Mouse (Mus musculus): Measurements from ENCODE around the gene Shisa8. TPM values are rescaled to one million over a fixed set of nuclear protein-coding genes. Genes with fewer than 3 reads are reported as not detected.

The Shisa8 gene
- total RNA-seq, 1 experiment from 2014 or later: not detected

GRCm38 (mm10) chr15:82224602-82225215 is 12.1 kb upstream of the Shisa8 start:
- no peak for ATAC-seq (replicated peaks; ENCODE audit: insufficient number of reproducible peaks, low FRiP score, low TSS enrichment, poor library complexity, severe bottlenecking)

- ATAC-seq (replicated peaks; ENCODE audit: insufficient number of reproducible peaks, low FRiP score, low TSS enrichment, poor library complexity, severe bottlenecking): peak; percentile 41
Observed at GRCm38 (mm10) chr15:82223657-82224601, 11.3 kb upstream of the Shisa8 start, which contains the start of gene Tnfrsf13c. TSS of gene Tnfrsf13c (minus strand) at chr15:82224369.

GRCm38 (mm10) chr15:82223251-82223650 is 10.6 kb upstream of the Shisa8 start:
- ATAC-seq (replicated peaks; ENCODE audit: insufficient number of reproducible peaks, low FRiP score, low TSS enrichment, poor library complexity, severe bottlenecking): no peak

- no peak for ATAC-seq (replicated peaks; ENCODE audit: insufficient number of reproducible peaks, low FRiP score, low TSS enrichment, poor library complexity, severe bottlenecking)
Observed at GRCm38 (mm10) chr15:82221104-82221860, 8.7 kb upstream of the Shisa8 start.

GRCm38 (mm10) chr15:82220003-82220675 is 7.5 kb upstream of the Shisa8 start:
- no peak for ATAC-seq (replicated peaks; ENCODE audit: insufficient number of reproducible peaks, low FRiP score, low TSS enrichment, poor library complexity, severe bottlenecking)

- ATAC-seq (replicated peaks; ENCODE audit: insufficient number of reproducible peaks, low FRiP score, low TSS enrichment, poor library complexity, severe bottlenecking): peak; percentile 40; the same call in 1 of the 2 replicates
Observed at GRCm38 (mm10) chr15:82218778-82219666, 6.4 kb upstream of the Shisa8 start.

GRCm38 (mm10) chr15:82217980-82218379 is 5.4 kb upstream of the Shisa8 start:
- ATAC-seq (replicated peaks; ENCODE audit: insufficient number of reproducible peaks, low FRiP score, low TSS enrichment, poor library complexity, severe bottlenecking): no peak

- ATAC-seq (replicated peaks; ENCODE audit: insufficient number of reproducible peaks, low FRiP score, low TSS enrichment, poor library complexity, severe bottlenecking): no peak
Observed at GRCm38 (mm10) chr15:82217039-82217438, 4.4 kb upstream of the Shisa8 start.

GRCm38 (mm10) chr15:82216142-82216827 is 3.7 kb upstream of the Shisa8 start:
- ATAC-seq (replicated peaks; ENCODE audit: insufficient number of reproducible peaks, low FRiP score, low TSS enrichment, poor library complexity, severe bottlenecking): no peak

GRCm38 (mm10) chr15:82215332-82216046 is 2.9 kb upstream of the Shisa8 start:
- ATAC-seq (replicated peaks; ENCODE audit: insufficient number of reproducible peaks, low FRiP score, low TSS enrichment, poor library complexity, severe bottlenecking): no peak

DNA sequence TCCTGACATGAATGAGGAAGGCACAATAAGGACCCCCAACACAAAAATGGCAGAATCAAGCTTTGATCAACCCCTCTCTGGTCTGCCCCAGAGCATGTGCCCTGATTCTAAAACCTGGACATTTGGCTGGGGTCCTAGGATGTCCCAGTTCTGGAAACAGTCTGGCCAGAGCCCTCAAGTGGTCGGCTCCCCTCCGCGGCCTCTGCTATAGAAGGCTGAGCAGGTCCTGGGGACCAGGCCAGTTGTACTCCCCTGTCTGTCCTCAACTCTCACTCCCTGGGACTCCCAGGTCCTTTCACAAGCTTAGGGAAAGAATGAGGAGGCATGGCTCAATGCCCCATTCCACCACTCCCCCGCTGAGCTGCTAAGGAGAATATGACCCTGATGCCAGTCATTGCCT is 607 bp upstream of the Shisa8 start:
- ATAC-seq (replicated peaks; ENCODE audit: insufficient number of reproducible peaks, low FRiP score, low TSS enrichment, poor library complexity, severe bottlenecking): no peak

DNA sequence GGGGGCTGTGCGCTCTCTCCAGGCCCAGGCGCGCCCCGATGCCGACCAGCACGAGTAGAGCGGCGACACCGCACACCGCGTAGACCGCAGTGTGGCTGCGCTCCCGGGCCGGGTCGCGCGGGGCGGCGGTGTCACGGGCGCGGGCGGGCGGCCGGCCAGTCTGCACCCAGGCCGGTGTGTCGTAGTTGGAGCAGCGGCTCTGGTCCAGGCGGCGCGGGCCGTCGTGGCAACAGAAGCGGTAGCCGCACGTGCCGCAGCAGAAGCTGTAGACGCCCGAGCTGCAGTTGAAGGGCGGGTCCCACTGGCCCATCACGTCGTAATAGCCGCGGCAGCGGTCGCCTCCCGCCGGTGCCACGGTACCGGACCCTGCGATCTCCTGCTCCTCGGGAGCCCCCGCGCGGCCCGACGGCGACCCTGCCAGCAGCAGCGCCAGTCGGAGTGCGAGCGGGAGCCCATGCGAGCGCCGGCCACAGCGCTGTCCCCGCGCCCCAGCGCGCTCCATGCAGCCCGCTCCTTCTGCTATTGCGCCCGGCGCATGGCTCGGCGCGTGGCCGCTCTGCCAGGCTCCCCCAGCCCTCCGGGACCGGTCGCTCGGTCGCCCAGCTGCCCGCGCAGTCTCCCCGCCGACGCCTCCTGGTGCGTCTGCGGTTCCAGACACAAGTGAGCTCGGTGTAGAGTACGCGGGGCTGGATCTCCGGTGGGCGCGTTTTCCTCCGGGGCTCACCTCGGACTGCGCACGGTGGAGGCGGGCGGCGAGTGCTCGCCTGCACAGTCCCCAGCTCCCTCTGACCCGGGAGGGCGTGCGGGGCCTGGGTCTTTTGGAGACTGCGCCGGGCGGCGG is 484 bp downstream of the Shisa8 start:
- no peak for ATAC-seq (replicated peaks; ENCODE audit: insufficient number of reproducible peaks, low FRiP score, low TSS enrichment, poor library complexity, severe bottlenecking)

DNA sequence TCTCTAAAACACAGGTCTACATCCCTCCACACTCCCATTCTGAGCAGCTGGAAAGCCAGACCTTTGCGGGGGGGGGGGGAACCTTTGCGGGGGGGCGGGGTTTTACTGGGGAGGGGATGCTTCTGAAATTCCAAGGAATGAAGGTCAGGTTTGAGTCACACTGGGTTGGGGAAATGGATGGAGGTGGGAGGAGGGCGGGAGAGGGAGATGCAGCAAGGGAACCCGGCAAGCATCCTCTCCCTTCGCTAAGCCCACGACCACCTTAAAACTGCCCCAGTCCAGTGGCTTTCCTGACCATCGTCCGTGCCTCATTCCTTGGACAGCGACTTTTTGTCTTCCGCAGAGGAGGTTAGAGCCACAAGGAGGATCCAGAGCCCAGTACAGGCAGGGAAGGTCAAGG is 1.3 kb downstream of the Shisa8 start:
- no peak for ATAC-seq (replicated peaks; ENCODE audit: insufficient number of reproducible peaks, low FRiP score, low TSS enrichment, poor library complexity, severe bottlenecking)

GRCm38 (mm10) chr15:82210801-82211200 is 1.8 kb downstream of the Shisa8 start:
- ATAC-seq (replicated peaks; ENCODE audit: insufficient number of reproducible peaks, low FRiP score, low TSS enrichment, poor library complexity, severe bottlenecking): no peak

DNA sequence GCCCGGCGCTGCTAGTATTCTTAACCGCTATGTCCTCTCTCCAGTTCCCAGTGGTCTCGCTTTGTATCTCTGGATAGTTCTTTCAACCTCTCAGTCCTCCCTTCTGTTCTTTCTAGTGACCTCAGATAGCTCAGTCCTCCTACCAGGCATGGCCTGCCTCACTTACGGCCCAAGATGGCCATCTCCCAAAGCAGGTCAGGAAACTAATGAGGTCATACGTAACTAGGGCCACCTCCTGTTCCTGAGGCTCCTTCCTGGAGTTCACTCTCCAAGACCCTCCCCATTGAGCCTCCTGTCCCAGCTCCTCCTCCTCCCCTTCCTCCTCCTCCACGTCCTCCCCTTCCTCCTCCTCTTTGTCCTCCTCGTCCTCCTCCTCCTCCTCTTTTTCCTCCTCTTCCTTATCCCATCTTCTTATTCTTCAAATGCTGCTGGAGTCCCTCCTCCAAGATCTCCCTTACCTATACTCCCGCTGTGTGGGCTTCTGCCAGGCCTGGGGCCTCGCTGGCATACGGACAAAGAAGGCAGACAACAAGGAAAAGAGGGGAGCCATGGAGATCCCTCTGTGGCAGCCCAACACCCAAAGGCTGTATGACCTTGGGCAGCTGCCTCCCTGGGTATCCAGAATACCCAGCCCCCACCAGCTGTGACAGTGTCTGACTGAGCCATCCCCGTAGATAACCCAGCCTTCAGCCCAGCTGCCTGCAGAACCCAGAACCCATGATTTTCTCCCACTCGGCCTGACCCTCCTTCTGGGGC is 3.1 kb downstream of the Shisa8 start:
- no peak for ATAC-seq (replicated peaks; ENCODE audit: insufficient number of reproducible peaks, low FRiP score, low TSS enrichment, poor library complexity, severe bottlenecking)

Measured in monocyte, adult 5-6 weeks (primary cell).